ENCODE assay signal across 13 mouse cellular contexts in the genomic region with DNA sequence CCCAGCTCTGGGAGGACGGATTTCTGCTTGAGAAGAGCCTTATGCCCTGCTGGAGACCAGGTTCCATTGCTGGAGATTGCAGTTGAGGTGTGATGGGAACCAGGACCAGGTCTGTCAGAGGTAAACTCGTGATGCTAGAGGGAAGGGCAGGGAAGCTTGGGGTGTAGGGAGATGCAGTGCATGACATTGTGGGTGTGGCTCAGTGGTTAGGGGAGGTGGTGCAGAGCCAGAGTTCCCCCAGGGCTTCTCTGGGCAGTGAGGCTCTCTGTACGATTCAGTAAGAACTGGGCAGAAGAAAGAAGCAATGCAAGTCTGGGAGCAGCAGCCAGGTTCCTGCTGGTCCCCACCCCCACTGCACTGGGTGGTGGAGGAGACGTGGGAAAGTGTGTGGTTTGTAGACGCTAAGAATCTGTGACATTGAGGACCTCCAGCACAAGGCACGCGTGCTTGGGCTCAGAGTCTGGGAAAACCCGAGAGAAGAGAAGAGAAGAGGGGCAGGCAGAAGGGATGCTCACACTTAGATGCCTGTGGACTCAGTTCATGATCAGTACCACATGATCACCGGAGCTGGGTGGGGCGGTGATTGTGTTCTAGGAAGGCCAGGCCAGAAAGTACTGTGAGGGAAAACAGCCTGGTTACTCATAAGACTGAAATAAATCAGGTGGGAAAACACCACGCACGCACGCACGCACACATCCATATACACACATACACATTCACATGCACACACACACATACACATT. TPM values are rescaled to one million over a fixed set of nuclear protein-coding genes. Genes with fewer than 3 reads are reported as not detected.
DNase-seq lines count a peak whose midpoint lies in the region; ATAC-seq and TF ChIP-seq lines count a peak whose summit lies in the region.
"Had no signal": no experiment of that assay in that cellular context is flagged by ENCODE, and none has a peak within 500 bp of the region (broad histone marks: within the 10 kb centered on the region; RNA-seq: fewer than 3 reads in every experiment).

No protein-coding gene starts in this region.

- H3K4me1 ChIP-seq in spleen, adult 2 months (ENCODE audit: control insufficient read depth, insufficient read depth, insufficient read length) = peaks cover 39% of the 10 kb centered on the region
- H3K4me1 ChIP-seq in limb, embryonic 15.5 days = peaks cover 62% of the 10 kb centered on the region
- peaks cover 49% of the 10 kb centered on the region for H3K4me1 ChIP-seq in stomach, embryonic 15.5 days

- peak; percentile 60 for DNase-seq in gastrocnemius, adult 2 months
- DNase-seq in gastrocnemius, postnatal 4 days (ENCODE audit: low spot score in 2 of 2) = no peak
- peak in 1 of 2 experiments; percentile 41 for DNase-seq in spleen, adult 2 months (ENCODE audit: low read depth in 1 of 2, low spot score in 2 of 2)
- no peak for DNase-seq in spleen, adult 18-20 months
- no peak for DNase-seq in yolk sac, embryonic 10.5 days (ENCODE audit: low spot score)
- DNase-seq in kidney, postnatal 25 days = no peak
- DNase-seq: cerebellum, postnatal 36 days; kidney, adult 8-10 months had no signal

- no peak for ATAC-seq in limb, embryonic 15.5 days (ENCODE audit: insufficient number of reproducible peaks, low FRiP score, low TSS enrichment, low read depth)
- no peak for ATAC-seq in stomach, embryonic 15.5 days (ENCODE audit: insufficient read depth, low FRiP score, low read depth)
- ATAC-seq: activated CD4-positive, CD25-positive, alpha-beta regulatory T cell, adult 4 months had no signal

- no peak overlapping the region for H3K9ac ChIP-seq in limb, embryonic 15.5 days
- H3K9ac ChIP-seq in stomach, embryonic 15.5 days = no peak overlapping the region

- no peak for TF ChIP-seq POLR2A in spleen, adult 2 months (IDR thresholded peaks at IDR 0.05; ENCODE audit: low read depth, low read length)

- peak overlapping the region; percentile 89 for H3K27ac ChIP-seq in gastrocnemius, adult 2 months
- H3K27ac ChIP-seq in spleen, adult 2 months (ENCODE audit: insufficient read depth, low read length) = peak overlapping the region; percentile 40
- H3K27ac ChIP-seq in limb, embryonic 15.5 days = no peak overlapping the region
- H3K27ac ChIP-seq in stomach, embryonic 15.5 days = 0 out of 2 replicates have a peak overlapping the region, but pooled peaks have one; percentile 35

- no peak for TF ChIP-seq CTCF in gastrocnemius, adult 2 months (IDR thresholded peaks at IDR 0.05)
- no peak for TF ChIP-seq CTCF in spleen, adult 2 months (IDR thresholded peaks at IDR 0.05; ENCODE audit: extremely low read depth, insufficient read depth, insufficient read length, insufficient replicate concordance)

- peak overlapping the region; percentile 83 for H3K4me3 ChIP-seq in gastrocnemius, adult 2 months
- H3K4me3 ChIP-seq in spleen, adult 2 months (ENCODE audit: extremely low read depth, insufficient read depth, insufficient read length) = no peak overlapping the region
- H3K4me3 ChIP-seq in limb, embryonic 15.5 days = no peak overlapping the region; the same call in 1 of the 2 replicates
- no peak overlapping the region for H3K4me3 ChIP-seq in stomach, embryonic 15.5 days (replicated peaks)

- H3K4me2 ChIP-seq in limb, embryonic 15.5 days = peak overlapping the region; percentile 79
- H3K4me2 ChIP-seq in stomach, embryonic 15.5 days = peak overlapping the region; percentile 86; the same call in 1 of the 2 replicates

- H3K36me3 ChIP-seq in spleen, adult 2 months (ENCODE audit: control insufficient read depth, insufficient read depth, low read length) = no peaks in the 10 kb centered on the region
- H3K36me3 ChIP-seq in limb, embryonic 15.5 days = no peaks in the 10 kb centered on the region
- H3K36me3 ChIP-seq in stomach, embryonic 15.5 days = no peaks in the 10 kb centered on the region

- H3K27me3 ChIP-seq in spleen, adult 2 months (ENCODE audit: control insufficient read depth, insufficient read depth, low read length) = no peaks in the 10 kb centered on the region
- H3K27me3 ChIP-seq in limb, embryonic 15.5 days = no peaks in the 10 kb centered on the region
- H3K27me3 ChIP-seq in stomach, embryonic 15.5 days (replicated peaks) = no peaks in the 10 kb centered on the region

- H3K9me3 ChIP-seq in limb, embryonic 15.5 days = no peaks in the 10 kb centered on the region
- H3K9me3 ChIP-seq in stomach, embryonic 15.5 days = no peaks in the 10 kb centered on the region

- WGBS in spleen, adult 2 months = 53% methylated on average over 14 of the region's 14 CpGs
- WGBS in limb, embryonic 15.5 days = 75% methylated on average over 14 of the region's 14 CpGs
- 79% methylated on average over 14 of the region's 14 CpGs for WGBS in stomach, embryonic 15.5 days

- intact Hi-C loops in gastrocnemius, adult 2 months (cut with DNase I) = loop anchor here (5.0 kb wide), 1 partner anchor 85 kb away; no protein-coding TSS in a partner anchor

RNA-seq across cellular contexts. Expression of gene Chst12, which starts 2.3 kb away (rescaled TPM):
- 1 to 10 TPM; 4.3 to 7.4 TPM for total RNA-seq in gastrocnemius, adult 2 months (2021)
- total RNA-seq in gastrocnemius, postnatal 4 days (2021) = 10 to 100 TPM; 17.3 to 18.4 TPM
- polyA plus RNA-seq in spleen, adult 2 months (2012; rRNA removed) = 28.0 and 31.6 TPM in 2 replicates
- 28.3 and 36.3 TPM in 2 replicates for polyA plus RNA-seq in limb, embryonic 15.5 days (2015; fragmentation: Nextera tagmentation; extraction: Ambion mirVana)
- 21.1 and 21.7 TPM in 2 replicates for polyA plus RNA-seq in stomach, embryonic 15.5 days (2015; fragmentation: Nextera tagmentation; extraction: Ambion mirVana)

RNA-seq across cellular contexts. Expression of gene Grifin, which starts 57.2 kb away (rescaled TPM):
- not detected for total RNA-seq in gastrocnemius, adult 2 months (2021)
- not detected for total RNA-seq in gastrocnemius, postnatal 4 days (2021)
- polyA plus RNA-seq in spleen, adult 2 months (2012; rRNA removed) = 0.61 and 0.81 TPM in 2 replicates
- polyA plus RNA-seq in limb, embryonic 15.5 days (2015; fragmentation: Nextera tagmentation; extraction: Ambion mirVana) = 0.31 TPM in 1 of 2 replicates, not detected in the other
- polyA plus RNA-seq in stomach, embryonic 15.5 days (2015; fragmentation: Nextera tagmentation; extraction: Ambion mirVana) = 0.23 and 0.39 TPM in 2 replicates
- total RNA-seq: left cerebral cortex, postnatal 25 days had no signal
- polyA plus RNA-seq: neural tube, embryonic 11.5 days had no signal
